Mouse (Mus musculus): ENCODE results near the gene Olfr283.
"Not testable (repeated sequence)": the region's sequence is repeated elsewhere in the genome, so short reads cannot be mapped to it uniquely, and the experiment has no call there.

The Olfr283 gene

GRCm38 (mm10) chr15:98380846-98381245 lies at the start of gene Olfr283:
TSS of gene Olfr283 (minus strand) at chr15:98380946.
- no peak for DNase-seq (ENCODE audit: low spot score in 2 of 2)

- no peak for DNase-seq (ENCODE audit: low spot score in 2 of 2)
Measured at GRCm38 (mm10) chr15:98425188-98425587, 44.4 kb upstream of the Olfr283 start.

- no peak for DNase-seq (ENCODE audit: low spot score in 2 of 2)
Measured at GRCm38 (mm10) chr15:98424753-98425152, 44.0 kb upstream of the Olfr283 start.

- DNase-seq (ENCODE audit: low spot score in 2 of 2) = no peak
Measured at GRCm38 (mm10) chr15:98424326-98424725, 43.6 kb upstream of the Olfr283 start.

- no peak for DNase-seq (ENCODE audit: low spot score in 2 of 2)
Measured at GRCm38 (mm10) chr15:98420897-98421296, 40.2 kb upstream of the Olfr283 start.

GRCm38 (mm10) chr15:98418096-98418495 lies 37.4 kb upstream of the Olfr283 start:
- DNase-seq (ENCODE audit: low spot score in 2 of 2) = no peak

- DNase-seq (ENCODE audit: low spot score in 2 of 2) = not testable (repeated sequence)
Measured at GRCm38 (mm10) chr15:98417285-98417684, 36.5 kb upstream of the Olfr283 start.

GRCm38 (mm10) chr15:98416802-98417201 lies 36.1 kb upstream of the Olfr283 start:
- not testable (repeated sequence) for DNase-seq (ENCODE audit: low spot score in 2 of 2)

- no peak for DNase-seq (ENCODE audit: low spot score in 2 of 2)
Measured at GRCm38 (mm10) chr15:98415996-98416395, 35.2 kb upstream of the Olfr283 start.

GRCm38 (mm10) chr15:98410249-98410648 lies 29.5 kb upstream of the Olfr283 start:
- DNase-seq (ENCODE audit: low spot score in 2 of 2) = no peak

GRCm38 (mm10) chr15:98409635-98410034 lies 28.9 kb upstream of the Olfr283 start:
- DNase-seq (ENCODE audit: low spot score in 2 of 2) = no peak

- peak; percentile 7 to 18 for DNase-seq (ENCODE audit: low spot score in 2 of 2)
Measured at GRCm38 (mm10) chr15:98408406-98409060, 27.8 kb upstream of the Olfr283 start.

- no peak for DNase-seq (ENCODE audit: low spot score in 2 of 2)
Measured at GRCm38 (mm10) chr15:98402356-98402755, 21.6 kb upstream of the Olfr283 start.

GRCm38 (mm10) chr15:98397136-98397535 lies 16.4 kb upstream of the Olfr283 start:
- DNase-seq (ENCODE audit: low spot score in 2 of 2) = no peak

- no peak for DNase-seq (ENCODE audit: low spot score in 2 of 2)
Measured at GRCm38 (mm10) chr15:98391903-98392187, 11.1 kb upstream of the Olfr283 start.

GRCm38 (mm10) chr15:98391081-98391902 lies 10.5 kb upstream of the Olfr283 start:
- no peak for DNase-seq (ENCODE audit: low spot score in 2 of 2)

GRCm38 (mm10) chr15:98389796-98390195 lies 9.1 kb upstream of the Olfr283 start:
- DNase-seq (ENCODE audit: low spot score in 2 of 2) = peak; percentile 19 to 61

- no peak for DNase-seq (ENCODE audit: low spot score in 2 of 2)
Measured at GRCm38 (mm10) chr15:98387621-98388020, 6.9 kb upstream of the Olfr283 start.

GRCm38 (mm10) chr15:98378209-98378608 lies 2.5 kb downstream of the Olfr283 start:
- DNase-seq (ENCODE audit: low spot score in 2 of 2) = no peak

GRCm38 (mm10) chr15:98340887-98341286 lies 39.9 kb downstream of the Olfr283 start, which contains the start of gene Olfr284:
TSS of gene Olfr284 (minus strand) at chr15:98340987.
- DNase-seq (ENCODE audit: low spot score in 2 of 2) = no peak
